Mouse (Mus musculus) kidney, adult 10 weeks (tissue): ENCODE data around the gene Olfr285. TPM values are rescaled to one million over a fixed set of nuclear protein-coding genes. Genes with fewer than 3 reads are reported as not detected.

Experiments
- polyA plus RNA-seq: library from polyadenylated mRNA; stranded (reverse); fragments of 350-450 nt; fragmentation: Illumina TruSeq; extraction: RNeasy Lipid Tissue Mini Kit (QIAGEN cat#74804); gene quantifications from one replicate; pipeline ENCODE4 v1.2.3, GENCODE M21; 2014; ENCODE audit warnings: low read depth, low replicate concordance

Olfr285 gene
- polyA plus RNA-seq = not detected

DNA sequence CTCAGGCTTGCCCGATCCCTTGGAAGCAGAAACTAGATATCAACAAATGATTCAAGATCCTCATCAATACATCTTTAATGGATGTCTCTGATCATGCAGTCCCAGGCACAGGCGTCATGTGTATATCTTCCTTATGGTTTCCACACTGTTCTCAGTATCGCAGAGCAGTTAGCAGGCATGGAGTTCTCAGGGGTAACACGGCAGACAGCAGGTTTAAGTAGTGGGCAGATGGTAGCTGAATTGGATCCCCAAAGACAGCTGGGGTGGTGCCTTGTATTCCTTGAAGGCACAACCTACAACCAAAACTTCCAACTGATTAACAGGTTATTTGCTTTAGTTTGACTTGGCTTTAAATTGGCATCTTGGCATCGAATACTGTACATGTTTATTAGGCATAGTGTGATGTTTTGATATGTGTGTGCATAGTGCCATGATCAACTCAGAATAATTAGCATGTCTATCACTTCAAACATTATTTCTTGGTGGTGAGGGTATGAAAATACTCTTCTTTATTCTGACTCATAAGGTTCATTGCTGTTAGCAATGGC is at the start of gene Olfr285:
Olfr285 (minus strand) TSS at position 177 of the 548 bp plus-strand sequence.

GRCm38 (mm10) chr15:98340887-98341286 is 23.7 kb upstream of the Olfr285 start, which contains the start of gene Olfr284:
TSS of gene Olfr284 (minus strand) at chr15:98340987.

GRCm38 (mm10) chr15:98295628-98296551 is 21.3 kb downstream of the Olfr285 start, which contains the start of gene Zfp641:
TSS of gene Zfp641 (minus strand) at chr15:98296161.

Other genes with a start within 250 kb of the Olfr285 start
- gene Pfkm, start 224.8 kb downstream of the Olfr285 start, polyA plus RNA-seq = 8.8 TPM
- gene Senp1, start 223.6 kb downstream of the Olfr285 start, polyA plus RNA-seq = 24.9 TPM
- gene Asb8, start 151.7 kb downstream of the Olfr285 start, polyA plus RNA-seq = 27.2 TPM
- 0.12 TPM for gene Ccdc184, start 150.2 kb downstream of the Olfr285 start, polyA plus RNA-seq
- gene Olfr288, start 121.8 kb downstream of the Olfr285 start, polyA plus RNA-seq = not detected
- gene Gm44579, start 96.4 kb downstream of the Olfr285 start, polyA plus RNA-seq = not detected
- not detected for gene Olfr287, start 96.3 kb downstream of the Olfr285 start, polyA plus RNA-seq
- gene Olfr286, start 82.9 kb downstream of the Olfr285 start, polyA plus RNA-seq = not detected
- gene H1fnt, start 60.1 kb downstream of the Olfr285 start, polyA plus RNA-seq = not detected
- gene Zfp641, start 21.2 kb downstream of the Olfr285 start, polyA plus RNA-seq = 4.4 TPM
- gene Olfr284, start 23.6 kb upstream of the Olfr285 start, polyA plus RNA-seq = not detected
- gene Olfr283, start 63.6 kb upstream of the Olfr285 start, polyA plus RNA-seq = not detected
- not detected for gene Olfr282, start 113.9 kb upstream of the Olfr285 start, polyA plus RNA-seq
- not detected for gene Olfr281, start 135.2 kb upstream of the Olfr285 start, polyA plus RNA-seq
- not detected for gene OR5BS1P, start 152.5 kb upstream of the Olfr285 start, polyA plus RNA-seq
- gene Lalba, start 165.4 kb upstream of the Olfr285 start, polyA plus RNA-seq = not detected
- not detected for gene Olfr279, start 175.0 kb upstream of the Olfr285 start, polyA plus RNA-seq
- 29.9 TPM for gene Kansl2, start 216.9 kb upstream of the Olfr285 start, polyA plus RNA-seq